Mouse (Mus musculus) midbrain, embryonic 16.5 days (tissue): ENCODE results near the gene Tuba8. TPM values are rescaled to one million over a fixed set of nuclear protein-coding genes. Genes with fewer than 3 reads are reported as not detected.

Experiments used
- ATAC-seq: fragments of 200-750 bp; cut with Nextera tagmentation; 2 replicates; pipeline ENCODE4 v1.8.0; 2017; ENCODE audit warnings: moderate TSS enrichment
- H3K27ac ChIP-seq: fragments of 300-500 bp; sonication (generic); 2 replicates; pipeline ENCODE4 v1.5.1; 2014; ENCODE audit warnings: mild to moderate bottlenecking, low read length, mixed read lengths
- H3K27me3 ChIP-seq: fragments of 300-500 bp; sonication (generic); 2 replicates; pipeline ENCODE4 v1.6.1; 2014; ENCODE audit warnings: low read depth, low read length, mixed read lengths; ENCODE audit not compliant: control insufficient read depth, insufficient read depth
- H3K36me3 ChIP-seq: fragments of 300-500 bp; sonication (generic); 2 replicates; pipeline ENCODE4 v1.6.1; 2014; ENCODE audit warnings: mild to moderate bottlenecking, low read length, moderate library complexity, mixed read lengths; ENCODE audit not compliant: control insufficient read depth, insufficient read depth
- H3K4me1 ChIP-seq: fragments of 300-500 bp; sonication (generic); 2 replicates; pipeline ENCODE4 v1.6.1; 2014; ENCODE audit warnings: mild to moderate bottlenecking, low read length, mixed read lengths; ENCODE audit not compliant: control insufficient read depth, insufficient read depth
- H3K4me2 ChIP-seq: fragments of 300-500 bp; sonication (generic); 2 replicates; pipeline ENCODE4 v1.6.1; 2014; ENCODE audit warnings: mild to moderate bottlenecking, low read length, mixed read lengths
- H3K4me3 ChIP-seq: fragments of 300-500 bp; sonication (generic); 2 replicates; pipeline ENCODE4 v1.5.1; 2014; ENCODE audit warnings: low read depth, mild to moderate bottlenecking, low read length, moderate library complexity, mixed read lengths
- H3K9ac ChIP-seq: fragments of 300-500 bp; sonication (generic); 2 replicates; pipeline ENCODE4 v1.6.1; 2014; ENCODE audit warnings: low read depth, low read length, mixed read lengths
- H3K9me3 ChIP-seq: fragments of 300-500 bp; sonication (generic); replicated peaks from 2 replicates; pipeline ENCODE4 v1.6.1; 2014; ENCODE audit warnings: mild to moderate bottlenecking, low read length, mixed read lengths; ENCODE audit not compliant: control insufficient read depth, poor library complexity, severe bottlenecking
- WGBS: fragments of 180-500 bp; shearing (Covaris S2); extraction: QIAGEN DNeasy Blood & Tissue Kit; methylation state at CpG from one replicate; pipeline ENCODE4 v1.1.7; 2014; 5-methylcytosine and 5-hydroxymethylcytosine counted together
- polyA plus RNA-seq: library from polyadenylated mRNA; unstranded; fragments of >200 nt; fragmentation: Nextera tagmentation; extraction: Ambion mirVana; gene quantifications from 2 replicates; pipeline ENCODE4 v1.2.1, GENCODE M21; 2015

Gene Tuba8
- polyA plus RNA-seq, 1 experiment from 2014 or later: 1.3 TPM

DNA sequence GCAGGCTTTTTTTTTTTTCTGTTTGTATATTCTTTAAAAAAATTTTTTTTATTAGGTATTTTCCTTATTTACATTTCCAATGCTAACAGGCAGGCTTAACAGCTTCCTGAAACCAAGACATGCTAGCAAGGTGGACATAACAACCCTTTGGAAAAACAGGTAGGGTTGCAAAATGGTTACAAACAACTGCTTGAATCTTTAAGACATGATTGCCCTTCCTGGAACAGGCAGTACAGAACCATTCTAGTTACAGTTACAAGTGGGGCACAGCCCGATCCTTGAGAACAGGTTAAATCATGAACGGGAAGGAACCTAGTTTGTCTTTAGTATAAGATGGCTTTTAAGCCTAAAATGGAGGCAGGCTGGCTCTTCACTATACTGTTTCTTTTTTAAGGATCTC lies 25.9 kb downstream of the Tuba8 start:
- 91% methylated on average over 2 of the region's 2 CpGs for WGBS
- no peaks in the 10 kb centered on the region for H3K9me3 ChIP-seq
- no peak overlapping the region for H3K4me2 ChIP-seq
- no peak overlapping the region for H3K9ac ChIP-seq
- ATAC-seq: no peak
- H3K27ac ChIP-seq: no peak overlapping the region
- no peaks in the 10 kb centered on the region for H3K27me3 ChIP-seq
- H3K4me1 ChIP-seq: no peaks in the 10 kb centered on the region
- H3K4me3 ChIP-seq: no peak overlapping the region
- no peaks in the 10 kb centered on the region for H3K36me3 ChIP-seq

DNA sequence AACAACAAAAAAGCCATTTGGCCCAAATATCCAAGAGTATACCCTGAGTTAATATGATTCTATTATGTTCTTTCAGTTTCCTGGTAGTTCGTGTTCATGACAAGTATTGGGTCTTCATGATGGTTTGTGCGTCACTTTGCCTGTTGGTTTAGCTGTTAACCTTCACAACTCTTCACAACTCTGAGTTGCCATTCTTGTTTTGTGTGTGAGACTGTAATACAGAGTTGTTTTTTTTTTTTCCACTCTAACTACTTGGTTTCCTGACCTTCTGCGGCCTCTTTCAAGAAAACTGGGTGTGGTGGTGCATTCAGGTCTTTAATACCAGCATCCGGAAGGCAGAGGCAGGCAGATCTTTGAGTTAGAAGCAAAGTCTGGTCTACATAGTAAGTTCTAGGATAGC lies 27.7 kb downstream of the Tuba8 start:
- Histone ChIP-seq H3K9me3 (no peaks in the 10 kb centered on the region), H3K27ac (no peak overlapping the region), H3K36me3 (no peaks in the 10 kb centered on the region), H3K27me3 (no peaks in the 10 kb centered on the region), H3K4me1 (no peaks in the 10 kb centered on the region), H3K4me2 (no peak overlapping the region), H3K9ac (no peak overlapping the region), H3K4me3 (no peak overlapping the region)
- no peak for ATAC-seq
- 96% methylated on average over 4 of the region's 4 CpGs for WGBS

DNA sequence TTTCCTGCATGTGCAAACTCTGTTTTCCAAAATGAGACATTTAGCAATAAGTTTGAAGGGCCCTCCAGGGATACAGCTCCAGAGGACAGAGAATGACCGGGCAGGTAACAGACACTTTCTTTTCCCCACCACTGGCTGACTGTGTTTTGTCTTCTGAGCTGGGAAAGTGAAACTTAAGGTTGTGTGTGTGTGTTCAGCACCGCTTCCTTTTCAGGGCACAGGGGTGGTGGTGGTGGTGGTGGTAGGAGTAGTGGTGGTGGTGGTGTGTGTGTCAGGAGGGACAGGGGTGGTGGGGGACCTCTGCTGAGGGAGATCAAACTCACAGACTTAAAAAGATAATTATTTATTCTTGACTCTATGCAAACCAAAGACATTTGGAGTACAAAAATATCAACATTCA lies 31.3 kb downstream of the Tuba8 start:
- Histone ChIP-seq H3K4me1 (peaks cover 4% of the 10 kb centered on the region; the same call in 1 of the 2 replicates), H3K4me2 (no peak overlapping the region), H3K27me3 (no peaks in the 10 kb centered on the region), H3K9me3 (no peaks in the 10 kb centered on the region), H3K9ac (no peak overlapping the region), H3K4me3 (no peak overlapping the region), H3K36me3 (no peaks in the 10 kb centered on the region), H3K27ac (no peak overlapping the region)
- ATAC-seq: no peak
- WGBS: 83% methylated on average over 2 of the region's 2 CpGs

DNA sequence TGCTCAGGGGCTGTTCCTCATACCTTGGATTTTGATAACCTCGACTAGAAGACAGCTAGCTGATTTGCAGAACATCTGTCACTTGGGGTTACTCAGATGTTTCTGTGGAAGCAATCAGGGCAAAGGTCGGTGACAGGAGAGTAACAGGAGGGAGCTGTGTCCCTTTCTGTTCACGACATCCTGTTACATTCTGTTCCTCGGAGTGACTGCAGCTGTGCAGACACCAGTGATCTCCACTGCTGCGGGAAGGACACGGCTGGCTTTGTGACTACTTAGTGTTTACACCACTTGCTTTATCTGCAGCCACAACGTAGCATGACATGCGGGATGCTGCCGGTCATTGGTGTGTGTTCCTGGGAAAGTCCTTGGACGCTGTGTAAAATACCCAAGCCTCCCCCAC lies 32.7 kb downstream of the Tuba8 start:
- Histone ChIP-seq H3K9ac (no peak overlapping the region), H3K4me3 (no peak overlapping the region), H3K36me3 (no peaks in the 10 kb centered on the region), H3K4me1 (peaks cover 4% of the 10 kb centered on the region; the same call in 1 of the 2 replicates), H3K27ac (no peak overlapping the region), H3K27me3 (no peaks in the 10 kb centered on the region; the same call in 1 of the 2 replicates), H3K4me2 (no peak overlapping the region), H3K9me3 (no peaks in the 10 kb centered on the region)
- 73% methylated on average over 10 of the region's 10 CpGs for WGBS
- no peak for ATAC-seq

DNA sequence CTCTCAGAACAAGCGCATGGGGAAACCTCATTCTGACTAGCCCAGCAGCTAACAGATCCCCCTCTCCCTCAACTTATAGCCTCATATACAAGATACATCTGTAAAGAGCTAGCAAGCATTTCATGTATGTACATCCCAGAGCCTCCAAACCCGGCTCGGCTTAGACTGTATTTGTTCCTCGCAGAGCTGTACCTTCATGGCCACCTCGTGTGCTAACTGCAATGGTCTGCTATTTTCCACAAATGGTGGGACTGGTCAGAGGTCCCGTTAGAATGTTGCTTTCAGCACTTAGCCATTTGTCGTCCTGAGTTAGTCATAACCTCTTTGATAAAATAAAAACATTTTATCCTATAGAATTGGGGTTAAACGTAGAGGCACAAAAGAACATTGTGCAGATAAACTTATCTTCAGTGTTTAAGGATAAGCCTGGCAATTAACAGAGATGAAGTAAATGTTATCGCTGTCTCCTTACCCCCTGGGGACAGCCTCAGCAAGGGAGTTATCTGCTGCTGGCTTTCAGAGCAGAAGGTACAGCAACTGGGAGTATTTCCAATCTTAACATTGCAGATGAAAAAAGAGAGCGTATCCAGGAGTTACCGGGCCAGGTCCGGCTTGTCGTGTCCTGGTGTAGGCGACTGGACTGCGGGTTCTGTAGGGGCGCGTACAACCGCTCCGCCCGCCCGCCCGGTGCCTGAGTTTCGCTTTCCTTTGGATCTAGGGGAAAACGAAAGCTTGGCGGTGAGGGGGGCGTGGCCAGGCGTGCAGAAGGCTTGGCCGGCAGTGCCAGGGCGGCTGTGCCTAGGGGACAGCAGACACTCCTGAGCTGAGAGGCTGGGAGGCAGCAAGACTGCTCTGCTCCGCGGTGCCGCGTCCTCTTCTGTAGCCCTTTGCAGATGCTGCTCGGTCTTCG lies 34.9 kb downstream of the Tuba8 start, which contains the start of gene Usp18:
TSS of gene Usp18 (plus strand) at position 780 of the 910 bp plus-strand sequence.
- no peaks in the 10 kb centered on the region for H3K36me3 ChIP-seq
- H3K27ac ChIP-seq: no peak within 1 kb of the TSS
- H3K4me2 ChIP-seq: peak within 1 kb of the TSS; percentile 90
- WGBS: 9% methylated on average over 35 of the region's 35 CpGs
- H3K4me1 ChIP-seq: peaks cover 4% of the 10 kb centered on the region; the same call in 1 of the 2 replicates
- H3K9ac ChIP-seq: peak within 1 kb of the TSS; percentile 52
- H3K9me3 ChIP-seq: no peaks in the 10 kb centered on the region
- H3K4me3 ChIP-seq: peak within 1 kb of the TSS; percentile 47
- H3K27me3 ChIP-seq: no peaks in the 10 kb centered on the region; the same call in 1 of the 2 replicates
- ATAC-seq: peak; percentile 94

DNA sequence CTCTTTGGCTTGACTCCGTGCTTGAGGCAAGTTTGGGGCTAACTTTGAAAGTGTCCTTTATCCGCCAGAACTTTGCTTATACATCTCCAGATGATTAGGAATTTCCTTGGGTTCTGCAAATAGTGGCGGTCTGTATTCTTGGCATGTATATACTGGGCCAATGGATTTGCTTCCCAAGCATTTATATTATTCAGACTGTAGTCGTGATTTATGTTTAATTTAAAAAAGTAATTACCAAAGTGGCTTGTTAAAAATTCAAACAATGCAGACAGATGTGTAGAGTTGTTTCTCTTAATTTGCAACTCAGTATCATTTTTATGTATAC lies 35.5 kb downstream of the Tuba8 start:
- 15% methylated on average over 4 of the region's 4 CpGs for WGBS
- Histone ChIP-seq H3K27ac (no peak overlapping the region), H3K9me3 (no peaks in the 10 kb centered on the region), H3K27me3 (no peaks in the 10 kb centered on the region; the same call in 1 of the 2 replicates), H3K4me1 (peaks cover 4% of the 10 kb centered on the region; the same call in 1 of the 2 replicates), H3K4me3 (peak overlapping the region; percentile 47), H3K9ac (peak overlapping the region; percentile 52), H3K4me2 (peak overlapping the region; percentile 90), H3K36me3 (no peaks in the 10 kb centered on the region)
- ATAC-seq: peak; percentile 38; the same call in 1 of the 2 replicates

DNA sequence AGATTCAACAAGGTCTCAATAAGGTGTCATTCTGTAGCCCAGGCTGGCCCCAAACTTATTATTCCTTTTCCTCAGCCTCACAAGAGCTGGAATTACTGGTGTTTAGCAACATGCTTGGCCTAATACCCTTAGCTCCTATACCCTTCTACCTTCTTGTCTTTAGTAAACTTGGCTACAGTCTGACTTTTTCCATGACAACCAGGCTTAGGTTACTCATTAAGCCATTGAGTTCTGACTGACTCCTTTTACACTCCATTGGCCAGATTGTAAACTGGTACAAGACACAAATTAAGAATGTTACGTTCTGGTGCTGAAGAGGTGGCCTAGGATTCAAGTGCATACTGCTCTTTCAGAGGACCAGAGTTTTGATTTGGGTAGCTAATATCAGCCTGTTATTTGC lies 39.9 kb downstream of the Tuba8 start:
- Histone ChIP-seq H3K27ac (no peak overlapping the region), H3K4me2 (no peak overlapping the region), H3K36me3 (no peaks in the 10 kb centered on the region), H3K4me3 (no peak overlapping the region), H3K9ac (no peak overlapping the region), H3K9me3 (no peaks in the 10 kb centered on the region), H3K4me1 (peaks cover under 1% of the 10 kb centered on the region; the same call in 1 of the 2 replicates), H3K27me3 (no peaks in the 10 kb centered on the region; the same call in 1 of the 2 replicates)
- no peak for ATAC-seq
- WGBS: 65% methylated on average over 1 of the region's 1 CpGs

DNA sequence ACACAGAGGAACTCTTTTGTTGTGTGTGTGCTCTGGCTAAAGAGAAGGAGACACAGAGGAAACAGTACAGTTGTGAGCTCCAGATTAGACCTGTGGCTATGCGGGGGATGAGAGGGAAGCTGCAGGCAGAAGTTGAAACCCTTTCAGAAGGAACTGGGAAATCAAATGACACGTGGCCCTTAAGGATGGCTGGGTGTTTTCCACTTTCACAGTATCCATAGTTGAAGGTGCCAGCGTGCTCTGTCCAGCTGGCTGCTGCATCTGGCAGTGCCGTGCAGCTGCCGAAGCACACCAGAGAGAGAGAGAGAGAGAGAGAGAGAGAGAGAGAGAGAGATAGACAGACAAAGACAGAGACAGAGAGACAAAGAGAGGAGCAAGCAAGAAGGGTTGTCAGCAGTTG lies 40.8 kb downstream of the Tuba8 start:
- no peaks in the 10 kb centered on the region for H3K36me3 ChIP-seq
- H3K4me1 ChIP-seq: no peaks in the 10 kb centered on the region
- H3K4me3 ChIP-seq: no peak overlapping the region
- H3K4me2 ChIP-seq: no peak overlapping the region
- no peaks in the 10 kb centered on the region; the same call in 1 of the 2 replicates for H3K27me3 ChIP-seq
- 71% methylated on average over 5 of the region's 5 CpGs for WGBS
- no peak overlapping the region for H3K9ac ChIP-seq
- H3K27ac ChIP-seq: no peak overlapping the region
- no peaks in the 10 kb centered on the region for H3K9me3 ChIP-seq
- ATAC-seq: no peak

DNA sequence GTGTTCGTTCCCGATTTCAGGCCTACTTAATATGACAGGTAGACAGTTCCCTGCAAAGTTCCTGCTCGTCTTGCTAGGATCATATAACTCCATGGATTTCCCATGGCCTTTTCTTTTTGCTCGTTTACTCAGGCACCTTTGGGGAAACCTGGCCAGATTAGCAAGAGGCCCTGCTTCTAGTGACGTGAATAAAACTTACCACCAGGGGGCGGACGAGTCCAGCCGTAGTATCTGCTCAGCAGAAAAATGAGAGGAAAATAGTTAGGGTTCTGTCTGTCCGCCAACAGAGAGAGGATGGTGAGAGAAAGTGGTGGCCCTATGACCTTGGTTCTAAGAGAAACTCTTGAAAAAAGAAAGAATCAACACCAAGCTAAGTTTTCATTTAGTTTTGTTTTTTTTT lies 50.1 kb downstream of the Tuba8 start:
- no peaks in the 10 kb centered on the region for H3K36me3 ChIP-seq
- no peak overlapping the region for H3K9ac ChIP-seq
- no peaks in the 10 kb centered on the region for H3K27me3 ChIP-seq
- no peak overlapping the region for H3K4me3 ChIP-seq
- WGBS: 33% methylated on average over 9 of the region's 9 CpGs
- no peaks in the 10 kb centered on the region for H3K4me1 ChIP-seq
- no peak overlapping the region for H3K27ac ChIP-seq
- 0 out of 2 replicates have a peak, but pooled peaks cover 4% of the 10 kb centered on the region for H3K9me3 ChIP-seq
- ATAC-seq: no peak
- no peak overlapping the region for H3K4me2 ChIP-seq
